Mouse (Mus musculus) limb, embryonic 10.5 days (tissue): ENCODE results near the gene Ttll5. TPM values are rescaled to one million over a fixed set of nuclear protein-coding genes. Genes with fewer than 3 reads are reported as not detected.

Experiments used
- DNase-seq: peaks from one replicate; pipeline ENCODE4 v3.0.0-alpha.2; 2017; ENCODE audit warnings: low spot score
- H3K27ac ChIP-seq: fragments of 300-500 bp; sonication (generic); 2 replicates; pipeline ENCODE4 v1.5.1; 2016; ENCODE audit warnings: mild to moderate bottlenecking
- H3K27me3 ChIP-seq: fragments of 300-500 bp; sonication (generic); 2 replicates; pipeline ENCODE4 v1.6.1; 2016; ENCODE audit warnings: low read depth, mild to moderate bottlenecking; ENCODE audit not compliant: poor library complexity, severe bottlenecking
- H3K36me3 ChIP-seq: fragments of 300-500 bp; sonication (generic); 2 replicates; pipeline ENCODE4 v1.6.1; 2016; ENCODE audit warnings: mild to moderate bottlenecking, moderate library complexity
- H3K4me1 ChIP-seq: fragments of 300-500 bp; sonication (generic); 2 replicates; pipeline ENCODE4 v1.6.1; 2016
- H3K4me3 ChIP-seq: fragments of 300-500 bp; sonication (generic); 2 replicates; pipeline ENCODE4 v1.5.1; 2016; ENCODE audit warnings: mild to moderate bottlenecking, moderate library complexity
- H3K9me3 ChIP-seq: fragments of 300-500 bp; sonication (generic); replicated peaks from 2 replicates; pipeline ENCODE4 v1.6.1; 2016; ENCODE audit warnings: mild to moderate bottlenecking
- WGBS: fragments of 180-500 bp; shearing (Covaris S2); methylation state at CpG from one replicate; pipeline ENCODE4 v1.1.7; 2016; 5-methylcytosine and 5-hydroxymethylcytosine counted together
- polyA plus RNA-seq: library from polyadenylated mRNA; unstranded; fragments of >200 nt; fragmentation: Nextera tagmentation; extraction: Ambion mirVana; gene quantifications from 2 replicates; pipeline ENCODE4 v1.2.1, GENCODE M21; 2016

The Ttll5 gene
- polyA plus RNA-seq, 1 experiment from 2014 or later, result 22.4 TPM

DNA sequence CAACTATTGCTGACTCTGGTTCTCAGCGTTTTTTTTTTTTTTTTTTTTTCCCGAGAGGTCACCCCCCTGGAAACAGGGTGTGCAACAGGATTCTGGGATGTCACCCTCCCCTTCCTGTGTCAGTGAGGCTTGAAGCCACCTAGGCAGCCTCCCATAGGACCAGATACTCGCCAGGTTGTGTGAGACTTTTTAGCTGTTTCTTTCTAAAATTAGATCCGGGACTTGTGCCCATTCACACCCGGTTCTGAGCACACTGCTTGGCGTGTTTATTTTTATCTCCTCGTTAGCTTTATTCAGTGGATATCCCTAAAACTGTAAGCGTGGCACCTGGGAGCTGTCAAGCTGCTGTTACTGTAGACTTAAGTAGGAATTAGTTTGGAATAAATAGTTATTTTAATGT is 262.1 kb downstream of the Ttll5 start:
- WGBS, result 86% methylated on average over 8 of the region's 8 CpGs
- no peak overlapping the region for H3K4me3 ChIP-seq
- no peak overlapping the region for H3K27ac ChIP-seq
- H3K27me3 ChIP-seq, result no peaks in the 10 kb centered on the region
- peaks cover 35% of the 10 kb centered on the region for H3K36me3 ChIP-seq
- no peaks in the 10 kb centered on the region for H3K9me3 ChIP-seq
- peaks cover 26% of the 10 kb centered on the region for H3K4me1 ChIP-seq
- no peak for DNase-seq

GRCm38 (mm10) chr12:86088042-86088441 is 263.6 kb downstream of the Ttll5 start:
- Histone ChIP-seq H3K4me3 (no peak overlapping the region), H3K9me3 (no peaks in the 10 kb centered on the region), H3K27me3 (no peaks in the 10 kb centered on the region), H3K4me1 (peaks cover 24% of the 10 kb centered on the region), H3K27ac (no peak overlapping the region), H3K36me3 (peaks cover 35% of the 10 kb centered on the region)
- WGBS, result 73% methylated on average over 7 of the region's 7 CpGs
- DNase-seq, result no peak

DNA sequence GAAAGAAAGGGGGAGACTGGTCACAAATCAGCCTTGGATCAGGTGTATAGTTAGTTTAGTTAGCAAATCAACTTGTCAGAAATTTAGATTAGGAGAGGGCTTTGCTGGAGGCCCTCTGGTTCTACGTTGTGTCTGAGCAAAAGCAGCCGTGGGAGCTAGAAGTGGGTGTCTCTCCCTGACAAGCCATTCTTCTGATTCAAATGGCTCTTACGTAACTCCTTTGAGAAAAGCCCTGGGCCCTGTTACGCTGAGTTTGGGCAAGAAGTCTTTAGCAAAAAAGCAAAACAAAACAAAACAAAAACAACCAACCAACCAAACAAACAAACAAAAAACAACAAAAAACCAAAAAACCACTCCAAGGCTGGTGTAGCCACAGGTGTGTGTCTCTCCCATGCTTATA is 266.3 kb downstream of the Ttll5 start:
- peaks cover 31% of the 10 kb centered on the region for H3K36me3 ChIP-seq
- no peak overlapping the region for H3K4me3 ChIP-seq
- H3K27me3 ChIP-seq, result no peaks in the 10 kb centered on the region
- no peak for DNase-seq
- peaks cover 15% of the 10 kb centered on the region for H3K4me1 ChIP-seq
- H3K9me3 ChIP-seq, result no peaks in the 10 kb centered on the region
- H3K27ac ChIP-seq, result no peak overlapping the region
- WGBS, result 83% methylated on average over 4 of the region's 4 CpGs

- Histone ChIP-seq H3K36me3 (peaks cover 29% of the 10 kb centered on the region), H3K9me3 (no peaks in the 10 kb centered on the region), H3K27ac (no peak overlapping the region), H3K4me1 (peaks cover 13% of the 10 kb centered on the region), H3K27me3 (no peaks in the 10 kb centered on the region), H3K4me3 (0 out of 2 replicates have a peak overlapping the region, but pooled peaks have one; percentile 2)
- WGBS, result 51% methylated on average over 18 of the region's 18 CpGs
- DNase-seq, result no peak
These were observed 267.2 kb downstream of the Ttll5 start for GRCm38 (mm10) chr12:86091601-86092132.

- H3K27me3 ChIP-seq, result no peaks in the 10 kb centered on the region
- no peak overlapping the region for H3K4me3 ChIP-seq
- no peaks in the 10 kb centered on the region for H3K9me3 ChIP-seq
- H3K4me1 ChIP-seq, result peaks cover 13% of the 10 kb centered on the region
- WGBS, result 90% methylated on average over 4 of the region's 4 CpGs
- H3K36me3 ChIP-seq, result peaks cover 19% of the 10 kb centered on the region
- no peak for DNase-seq
- no peak overlapping the region for H3K27ac ChIP-seq
These were observed 269.6 kb downstream of the Ttll5 start for GRCm38 (mm10) chr12:86094075-86094474.

GRCm38 (mm10) chr12:86095806-86096205 is 271.3 kb downstream of the Ttll5 start:
- Histone ChIP-seq H3K27ac (no peak overlapping the region), H3K9me3 (no peaks in the 10 kb centered on the region), H3K4me1 (peaks cover 16% of the 10 kb centered on the region), H3K36me3 (0 out of 2 replicates have a peak, but pooled peaks cover 8% of the 10 kb centered on the region), H3K27me3 (no peaks in the 10 kb centered on the region), H3K4me3 (no peak overlapping the region)
- 86% methylated on average over 4 of the region's 4 CpGs for WGBS
- DNase-seq, result no peak

- WGBS, result 94% methylated on average over 11 of the region's 11 CpGs
- Histone ChIP-seq H3K36me3 (0 out of 2 replicates have a peak, but pooled peaks cover 8% of the 10 kb centered on the region), H3K9me3 (no peaks in the 10 kb centered on the region), H3K4me3 (no peak overlapping the region), H3K27me3 (no peaks in the 10 kb centered on the region), H3K27ac (no peak overlapping the region), H3K4me1 (0 out of 2 replicates have a peak, but pooled peaks cover 2% of the 10 kb centered on the region)
- DNase-seq, result no peak
These were observed 273.3 kb downstream of the Ttll5 start for GRCm38 (mm10) chr12:86097781-86098180.

DNA sequence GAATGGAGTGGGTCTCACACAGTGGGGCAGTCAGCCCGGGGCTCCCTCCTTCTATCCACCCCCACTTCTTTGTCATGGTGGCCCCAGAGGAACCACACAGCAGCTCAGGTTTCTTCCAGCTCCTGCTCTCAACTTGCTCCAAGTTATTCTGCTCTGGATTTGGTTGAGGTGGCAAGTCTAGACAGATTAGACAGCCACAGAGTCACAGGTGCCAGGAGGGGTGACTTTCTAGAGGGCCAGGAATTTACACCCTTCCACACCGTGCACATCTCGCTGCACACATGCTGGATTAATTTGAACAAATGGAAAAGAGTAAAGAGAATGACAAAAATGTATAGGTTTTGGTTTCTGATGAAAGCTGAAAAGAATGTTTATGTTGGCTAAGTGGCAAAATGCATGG is 276.3 kb downstream of the Ttll5 start:
- DNase-seq, result no peak
- no peak overlapping the region for H3K4me3 ChIP-seq
- H3K27ac ChIP-seq, result no peak overlapping the region
- 0 out of 2 replicates have a peak, but pooled peaks cover 2% of the 10 kb centered on the region for H3K4me1 ChIP-seq
- H3K9me3 ChIP-seq, result no peaks in the 10 kb centered on the region
- WGBS, result 89% methylated on average over 3 of the region's 3 CpGs
- H3K36me3 ChIP-seq, result 0 out of 2 replicates have a peak, but pooled peaks cover 7% of the 10 kb centered on the region
- H3K27me3 ChIP-seq, result no peaks in the 10 kb centered on the region

GRCm38 (mm10) chr12:86102686-86103085 is 278.2 kb downstream of the Ttll5 start:
- H3K36me3 ChIP-seq, result 0 out of 2 replicates have a peak, but pooled peaks cover 2% of the 10 kb centered on the region
- no peaks in the 10 kb centered on the region for H3K9me3 ChIP-seq
- no peaks in the 10 kb centered on the region for H3K27me3 ChIP-seq
- DNase-seq, result no peak
- peaks cover 5% of the 10 kb centered on the region; the same call in 1 of the 2 replicates for H3K4me1 ChIP-seq
- H3K4me3 ChIP-seq, result no peak overlapping the region
- WGBS, result 91% methylated on average over 8 of the region's 8 CpGs
- H3K27ac ChIP-seq, result no peak overlapping the region

DNA sequence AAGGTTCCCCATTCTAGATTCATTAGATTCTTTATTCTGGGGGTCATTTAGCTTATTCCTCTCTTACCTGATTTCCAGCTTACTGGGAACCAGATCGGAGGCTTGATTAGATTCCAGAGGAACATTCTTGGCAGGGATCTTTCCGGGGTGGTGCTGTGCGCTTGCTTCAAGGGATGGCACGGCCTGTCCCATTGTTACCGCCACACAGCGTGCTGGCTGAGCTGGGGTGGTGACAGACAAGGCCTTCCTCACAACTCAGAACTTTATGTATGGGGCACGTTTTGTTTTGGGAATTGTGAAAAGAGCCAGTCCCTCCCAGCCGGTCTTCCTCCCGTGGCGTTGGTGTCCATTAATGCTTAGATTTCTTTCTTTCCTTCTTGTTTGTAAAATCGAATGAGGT is 278.9 kb downstream of the Ttll5 start:
- no peaks in the 10 kb centered on the region for H3K27me3 ChIP-seq
- 0 out of 2 replicates have a peak, but pooled peaks cover 2% of the 10 kb centered on the region for H3K36me3 ChIP-seq
- H3K4me3 ChIP-seq, result no peak overlapping the region
- WGBS, result 85% methylated on average over 11 of the region's 11 CpGs
- no peak for DNase-seq
- H3K4me1 ChIP-seq, result peaks cover 5% of the 10 kb centered on the region; the same call in 1 of the 2 replicates
- no peak overlapping the region for H3K27ac ChIP-seq
- H3K9me3 ChIP-seq, result no peaks in the 10 kb centered on the region

DNA sequence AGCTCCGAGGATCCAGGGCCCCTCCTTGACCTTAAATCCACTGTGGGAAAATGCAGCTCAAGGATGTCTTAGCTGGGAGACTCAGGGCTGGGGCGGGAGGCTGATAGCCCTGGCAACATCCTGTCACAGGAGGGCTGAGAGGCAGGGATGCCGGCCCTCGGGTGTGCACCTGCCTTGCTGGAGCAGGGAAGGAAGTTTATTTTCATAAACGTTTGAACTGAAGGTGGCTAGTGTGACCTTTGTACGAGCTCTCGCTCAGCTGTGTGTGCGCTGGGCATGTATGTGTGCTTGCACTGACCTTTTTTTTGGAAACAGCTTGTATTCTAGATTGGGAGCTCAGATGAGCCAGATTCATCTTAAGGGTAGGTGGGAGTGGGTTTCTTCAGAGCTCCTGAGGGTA is 279.4 kb downstream of the Ttll5 start:
- WGBS, result 76% methylated on average over 8 of the region's 8 CpGs
- Histone ChIP-seq H3K4me1 (peaks cover 5% of the 10 kb centered on the region; the same call in 1 of the 2 replicates), H3K36me3 (0 out of 2 replicates have a peak, but pooled peaks cover 2% of the 10 kb centered on the region), H3K27ac (no peak overlapping the region), H3K9me3 (no peaks in the 10 kb centered on the region), H3K4me3 (no peak overlapping the region), H3K27me3 (no peaks in the 10 kb centered on the region)
- no peak for DNase-seq

DNA sequence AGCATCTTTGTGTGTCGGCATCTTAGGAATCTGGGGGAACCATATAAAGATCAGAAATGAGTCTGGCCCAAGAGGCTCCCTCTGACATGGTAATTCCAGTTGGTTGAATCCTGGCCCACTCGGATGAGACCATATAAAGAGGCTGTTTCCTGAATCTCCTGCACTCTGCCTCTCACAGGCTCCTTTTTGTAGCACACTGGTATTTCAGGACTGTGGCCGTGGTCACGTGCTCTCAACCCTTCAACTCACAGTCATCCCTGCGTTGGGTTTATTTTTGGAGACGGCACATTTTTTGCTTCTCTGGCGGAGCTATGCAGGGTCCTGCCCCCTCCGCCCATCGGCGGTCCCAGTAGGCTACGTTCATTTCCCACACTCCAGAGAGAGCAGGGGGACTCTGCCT is 279.8 kb downstream of the Ttll5 start:
- WGBS, result 91% methylated on average over 11 of the region's 11 CpGs
- Histone ChIP-seq H3K27ac (no peak overlapping the region), H3K27me3 (no peaks in the 10 kb centered on the region), H3K36me3 (0 out of 2 replicates have a peak, but pooled peaks cover 2% of the 10 kb centered on the region), H3K9me3 (no peaks in the 10 kb centered on the region), H3K4me1 (peaks cover 5% of the 10 kb centered on the region; the same call in 1 of the 2 replicates), H3K4me3 (no peak overlapping the region)
- DNase-seq, result no peak

- Histone ChIP-seq H3K36me3 (no peaks in the 10 kb centered on the region), H3K4me3 (no peak overlapping the region), H3K27me3 (no peaks in the 10 kb centered on the region), H3K9me3 (no peaks in the 10 kb centered on the region), H3K27ac (no peak overlapping the region), H3K4me1 (peaks cover 4% of the 10 kb centered on the region; the same call in 1 of the 2 replicates)
- 84% methylated on average over 9 of the region's 10 CpGs for WGBS
- DNase-seq, result no peak
These were observed 281.1 kb downstream of the Ttll5 start for GRCm38 (mm10) chr12:86105546-86105945.
